Mouse (Mus musculus) lung, adult 2 months (tissue): ENCODE measurements around the gene Hemk1. TPM values are rescaled to one million over a fixed set of nuclear protein-coding genes. Genes with fewer than 3 reads are reported as not detected.
A peak's percentile ranks its signal among the peaks of the same experiment; 100 is the strongest.

Source experiments
- DNase-seq: peaks from one replicate; pipeline ENCODE4 v3.0.0; 2022
- H3K4me1 ChIP-seq: fragments of 200-500 bp; 2 replicates; pipeline ENCODE4 v1.6.1; 2011; ENCODE audit warnings: low read length; ENCODE audit not compliant: control insufficient read depth, insufficient read depth
- H3K4me3 ChIP-seq: fragments of 200-500 bp; replicated peaks from 2 replicates; pipeline ENCODE3; 2011; ENCODE audit warnings: low read depth, mild to moderate bottlenecking, control low read depth, low read length; ENCODE audit errors: extremely low read depth
- CTCF ChIP-seq: fragments of 200-500 bp; IDR thresholded peaks from 2 replicates; pipeline ENCODE4 v1.5.1; 2011; ENCODE audit warnings: mild to moderate bottlenecking, low read length, control low read depth; ENCODE audit not compliant: insufficient read depth
- POLR2A ChIP-seq: fragments of 200-500 bp; IDR thresholded peaks from 2 replicates; pipeline ENCODE4 v1.6.1; 2011; ENCODE audit warnings: low read depth, mild to moderate bottlenecking, control low read depth, low read length, borderline replicate concordance; ENCODE audit errors: extremely low read depth
- WGBS: fragments of 180-500 bp; shearing (Covaris S2); methylation state at CpG from one replicate; pipeline ENCODE4 v1.1.7; 2018; 5-methylcytosine and 5-hydroxymethylcytosine counted together
- polyA plus RNA-seq: library from polyadenylated mRNA; depleted of rRNA; stranded (reverse); fragments of >200 nt; gene quantifications from 2 replicates; pipeline ENCODE4 v1.2.3, GENCODE M21; 2012

Gene Hemk1
- polyA plus RNA-seq, 1 experiment: 21.0 TPM

- 70% methylated on average over 6 of the region's 6 CpGs for WGBS
- TF ChIP-seq POLR2A (no peak), CTCF (no peak)
- no peak for DNase-seq
- Histone ChIP-seq H3K4me1 (no peaks in the 10 kb centered on the region), H3K4me3 (no peak overlapping the region)
These were observed 5.9 kb upstream of the Hemk1 start for GRCm38 (mm10) chr9:107344027-107344426.

GRCm38 (mm10) chr9:107343146-107343943 is 5.2 kb upstream of the Hemk1 start:
- DNase-seq: no peak
- Histone ChIP-seq H3K4me1 (no peaks in the 10 kb centered on the region), H3K4me3 (no peak overlapping the region)
- TF ChIP-seq CTCF: no peak
- no peak for TF ChIP-seq POLR2A
- 59% methylated on average over 8 of the region's 8 CpGs for WGBS

- no peak for DNase-seq
- TF ChIP-seq POLR2A: no peak
- TF ChIP-seq CTCF: no peak
- no peak overlapping the region for H3K4me3 ChIP-seq
- 86% methylated on average over 11 of the region's 11 CpGs for WGBS
- peaks cover 4% of the 10 kb centered on the region for H3K4me1 ChIP-seq
These were observed 4.1 kb upstream of the Hemk1 start for GRCm38 (mm10) chr9:107342201-107342709.

GRCm38 (mm10) chr9:107340911-107341645 is 2.9 kb upstream of the Hemk1 start:
- peak overlapping the region; percentile 95 for H3K4me3 ChIP-seq
- no peak for TF ChIP-seq POLR2A
- no peak for TF ChIP-seq CTCF
- WGBS: 46% methylated on average over 12 of the region's 12 CpGs

GRCm38 (mm10) chr9:107340267-107340859 is 2.2 kb upstream of the Hemk1 start, which contains the start of gene 6430571L13Rik:
TSS of gene 6430571L13Rik (plus strand) at chr9:107340602.
- peak within 1 kb of the TSS; percentile 95 for H3K4me3 ChIP-seq
- DNase-seq: peak; percentile 94
- TF ChIP-seq CTCF (no peak), POLR2A (no peak)
- peaks cover 7% of the 10 kb centered on the region for H3K4me1 ChIP-seq
- 1% methylated on average over 34 of the region's 34 CpGs for WGBS

More at GRCm38 (mm10) chr9:107340911-107341645, 2.9 kb upstream of the Hemk1 start:
- peaks cover 4% of the 10 kb centered on the region for H3K4me1 ChIP-seq
- no peak for DNase-seq

- TF ChIP-seq CTCF: no peak
- TF ChIP-seq POLR2A: no peak
- 82% methylated on average over 6 of the region's 6 CpGs for WGBS
- no peak overlapping the region for H3K4me3 ChIP-seq
- DNase-seq: no peak
- H3K4me1 ChIP-seq: peaks cover 7% of the 10 kb centered on the region
These were observed 1.8 kb downstream of the Hemk1 start for GRCm38 (mm10) chr9:107336386-107336785.

GRCm38 (mm10) chr9:107335909-107336308 is 2.2 kb downstream of the Hemk1 start:
- no peak for TF ChIP-seq POLR2A
- peak; percentile 93 for TF ChIP-seq CTCF
- Histone ChIP-seq H3K4me3 (no peak overlapping the region), H3K4me1 (peaks cover 7% of the 10 kb centered on the region)
- peak; percentile 78 for DNase-seq
- WGBS: 6% methylated on average over 5 of the region's 5 CpGs

GRCm38 (mm10) chr9:107335046-107335445 is 3.1 kb downstream of the Hemk1 start:
- WGBS: 82% methylated on average over 5 of the region's 5 CpGs

GRCm38 (mm10) chr9:107334356-107334755 is 3.8 kb downstream of the Hemk1 start:
- peaks cover 7% of the 10 kb centered on the region for H3K4me1 ChIP-seq
- H3K4me3 ChIP-seq: no peak overlapping the region
- WGBS: 81% methylated on average over 6 of the region's 6 CpGs
- TF ChIP-seq POLR2A (no peak), CTCF (no peak)
- DNase-seq: no peak

More at GRCm38 (mm10) chr9:107335046-107335445, 3.1 kb downstream of the Hemk1 start:
- no peak for DNase-seq
- Histone ChIP-seq H3K4me3 (no peak overlapping the region), H3K4me1 (peaks cover 7% of the 10 kb centered on the region)
- no peak for TF ChIP-seq POLR2A
